ENCODE assay signal across 9 mouse cellular contexts in genomic region chr6:87542027-87542426, GRCm38 (mm10). TPM values are rescaled to one million over a fixed set of nuclear protein-coding genes. Genes with fewer than 3 reads are reported as not detected.
A peak's percentile ranks its signal among the peaks of the same experiment; 100 is the strongest.
DNase-seq lines count a peak whose midpoint lies in the region; ATAC-seq and TF ChIP-seq lines count a peak whose summit lies in the region.
"Had no signal": no experiment of that assay in that cellular context is flagged by ENCODE, and none has a peak within 500 bp of the region (broad histone marks: within the 10 kb centered on the region; RNA-seq: fewer than 3 reads in every experiment).

No protein-coding gene starts in this region.

- no peak overlapping the region for H3K4me3 ChIP-seq in liver, embryonic 14.5 days (ENCODE audit: insufficient read depth in 1 of 2, low read depth in 2 of 2, low read length in 2 of 2)
- H3K4me3 ChIP-seq in small intestine, adult 2 months (ENCODE audit: low read depth, low read length) = no peak overlapping the region
- H3K4me3 ChIP-seq in limb, embryonic 10.5 days = no peak overlapping the region
- H3K4me3 ChIP-seq: embryonic facial prominence, embryonic 15.5 days had no signal

- no peak overlapping the region for H3K27ac ChIP-seq in liver, embryonic 14.5 days
- H3K27ac ChIP-seq in small intestine, adult 2 months (ENCODE audit: insufficient read depth, low read depth, low read length) = no peak overlapping the region
- no peak overlapping the region for H3K27ac ChIP-seq in limb, embryonic 10.5 days
- H3K27ac ChIP-seq: embryonic facial prominence, embryonic 15.5 days had no signal

- H3K9me3 ChIP-seq in liver, embryonic 14.5 days (ENCODE audit: control insufficient read depth, low read length) = no peaks in the 10 kb centered on the region
- no peaks in the 10 kb centered on the region for H3K9me3 ChIP-seq in limb, embryonic 10.5 days (replicated peaks)

- H3K4me2 ChIP-seq in liver, embryonic 14.5 days (ENCODE audit: low read depth) = peak overlapping the region; percentile 25
- H3K4me2 ChIP-seq: embryonic facial prominence, embryonic 15.5 days had no signal

- TF ChIP-seq CTCF in liver, embryonic 14.5 days (IDR thresholded peaks at IDR 0.05; ENCODE audit: low read depth) = no peak
- peak; percentile 7; the same call in 1 of the 2 replicates for TF ChIP-seq CTCF in small intestine, adult 2 months (IDR thresholded peaks at IDR 0.05; ENCODE audit: extremely low read depth, insufficient read length, insufficient replicate concordance, low read depth, low read length)

- WGBS in liver, embryonic 14.5 days (ENCODE audit: insufficient replicate concordance) = 2% methylated on average over 9 of the region's 9 CpGs
- 32% methylated on average over 9 of the region's 9 CpGs for WGBS in small intestine, adult 2 months
- 76% methylated on average over 9 of the region's 9 CpGs for WGBS in limb, embryonic 10.5 days

- no peaks in the 10 kb centered on the region for H3K36me3 ChIP-seq in liver, embryonic 14.5 days (replicated peaks; ENCODE audit: control insufficient read depth, insufficient read depth, low read depth)
- no peaks in the 10 kb centered on the region for H3K36me3 ChIP-seq in small intestine, adult 2 months (ENCODE audit: control insufficient read depth, insufficient read depth, low read length)
- no peaks in the 10 kb centered on the region for H3K36me3 ChIP-seq in limb, embryonic 10.5 days
- H3K36me3 ChIP-seq: embryonic facial prominence, embryonic 15.5 days had no signal

- TF ChIP-seq POLR2A in small intestine, adult 2 months (IDR thresholded peaks at IDR 0.05; ENCODE audit: low read depth, low read length) = no peak

- DNase-seq in B cell, adult 2 months = peak; percentile 86 to 89
- peak; percentile 75 for DNase-seq in MEL-GATA-1-ER (ENCODE audit: extremely low read depth, low read depth)
- DNase-seq in heart, adult 9 months (ENCODE audit: low spot score in 2 of 2) = peak; percentile 37 to 65
- DNase-seq in liver, embryonic 14.5 days (ENCODE audit: low read depth in 3 of 3, low spot score in 3 of 3) = peak; percentile 59 to 64 (median 64)
- no peak for DNase-seq in left cerebral cortex, adult 18-20 months (ENCODE audit: low spot score in 2 of 2)
- no peak for DNase-seq in ovary, postnatal 10 days (ENCODE audit: low spot score)
- DNase-seq in limb, embryonic 10.5 days (ENCODE audit: low spot score) = no peak

- H3K4me1 ChIP-seq in liver, embryonic 14.5 days (replicated peaks; ENCODE audit: control insufficient read depth in 2 of 2, insufficient read depth in 2 of 2, low read length in 1 of 2) = peaks cover 14 to 20% of the 10 kb centered on the region in 2 experiments
- H3K4me1 ChIP-seq in small intestine, adult 2 months (ENCODE audit: control insufficient read depth, insufficient read depth, insufficient read length, low read length) = 0 out of 2 replicates have a peak, but pooled peaks cover 4% of the 10 kb centered on the region
- H3K4me1 ChIP-seq in limb, embryonic 10.5 days = no peaks in the 10 kb centered on the region
- H3K4me1 ChIP-seq: embryonic facial prominence, embryonic 15.5 days had no signal

- peak; percentile 89 for ATAC-seq in liver, embryonic 14.5 days (ENCODE audit: insufficient read depth)

- H3K9ac ChIP-seq in liver, embryonic 14.5 days (replicated peaks) = no peak overlapping the region
- H3K9ac ChIP-seq: embryonic facial prominence, embryonic 15.5 days had no signal

- peaks cover 9% of the 10 kb centered on the region for H3K27me3 ChIP-seq in liver, embryonic 14.5 days (ENCODE audit: control insufficient read depth, insufficient read depth, low read length)
- no peaks in the 10 kb centered on the region for H3K27me3 ChIP-seq in small intestine, adult 2 months (ENCODE audit: control insufficient read depth, insufficient read depth, low read length)
- no peaks in the 10 kb centered on the region for H3K27me3 ChIP-seq in limb, embryonic 10.5 days (ENCODE audit: low read depth, poor library complexity, severe bottlenecking)
- H3K27me3 ChIP-seq: embryonic facial prominence, embryonic 15.5 days had no signal

- peak; percentile 80 for TF ChIP-seq EP300 in liver, embryonic 14.5 days (IDR thresholded peaks at IDR 0.05; ENCODE audit: low read depth)

RNA-seq across cellular contexts. Expression of gene Arhgap25, which starts 9.0 kb away (rescaled TPM):
- 1.2 and 1.5 TPM in 2 replicates for polyA plus RNA-seq in liver, embryonic 14.5 days (2012; rRNA removed)
- polyA plus RNA-seq in liver, embryonic 14.5 days (2014; fragmentation: Nextera tagmentation; extraction: Ambion mirVana) = 2.3 and 2.6 TPM in 2 replicates
- 0.85 and 1.9 TPM in 2 replicates for polyA plus RNA-seq in small intestine, adult 2 months (2012; rRNA removed)
- 10 to 100 TPM in 1 of 2 experiments, 1 to 10 TPM in 1; 8.1 to 10.8 TPM for total RNA-seq in left cerebral cortex, adult 18-20 months (2021)
- 2.3 and 2.6 TPM in 2 replicates for polyA plus RNA-seq in limb, embryonic 10.5 days (2016; fragmentation: Nextera tagmentation; extraction: Ambion mirVana)

RNA-seq across cellular contexts. Expression of gene Prokr1, which starts 48.5 kb away (rescaled TPM):
- polyA plus RNA-seq in liver, embryonic 14.5 days (2012; rRNA removed) = 2.9 TPM in 2 replicates
- 4.6 and 4.9 TPM in 2 replicates for polyA plus RNA-seq in liver, embryonic 14.5 days (2014; fragmentation: Nextera tagmentation; extraction: Ambion mirVana)
- 0.23 and 0.33 TPM in 2 replicates for polyA plus RNA-seq in small intestine, adult 2 months (2012; rRNA removed)
- under 1 TPM; 0.14 to 0.46 TPM for total RNA-seq in left cerebral cortex, adult 18-20 months (2021)
- 0.84 and 0.90 TPM in 2 replicates for polyA plus RNA-seq in limb, embryonic 10.5 days (2016; fragmentation: Nextera tagmentation; extraction: Ambion mirVana)

Comparison
In these comparisons a context has a peak if more than half of its experiments do, and no peak if none do; other contexts are left out.
1. DNase-seq: peak in B cell, adult 2 months (2 of 2), MEL-GATA-1-ER (single experiment), heart, adult 9 months (2 of 2) and liver, embryonic 14.5 days (3 of 3); none in left cerebral cortex, adult 18-20 months (0 of 2), ovary, postnatal 10 days (single experiment) and limb, embryonic 10.5 days (single experiment).